ENCODE assay signal across 18 mouse cellular contexts in genomic region chr6:72727826-72728225, GRCm38 (mm10).
DNase-seq lines count a peak whose midpoint lies in the region; ATAC-seq lines count a peak whose summit lies in the region.
"Had no signal": no experiment of that assay in that cellular context is flagged by ENCODE, and none has a peak within 500 bp of the region (broad histone marks: within the 10 kb centered on the region; RNA-seq: fewer than 3 reads in every experiment).

No protein-coding gene starts in this region.

- no peak for DNase-seq in embryonic facial prominence, embryonic 10.5 days (ENCODE audit: low spot score)
- no peak for DNase-seq in embryonic facial prominence, embryonic 14.5 days (ENCODE audit: low spot score)
- peak; percentile 58 for DNase-seq in midbrain, embryonic 14.5 days
- no peak for DNase-seq in adipocyte (ENCODE audit: low spot score)
- DNase-seq in cerebellum, adult 11 months, result no peak
- no peak for DNase-seq in layer of hippocampus, postnatal 10 days (ENCODE audit: low spot score in 2 of 2)
- DNase-seq: adrenal gland, postnatal 25 days; cerebellum, postnatal 10 days; kidney, adult 8-10 months; kidney, postnatal 4 days had no signal

- H3K4me3 ChIP-seq in embryonic facial prominence, embryonic 10.5 days, result no peak overlapping the region
- H3K4me3 ChIP-seq in embryonic facial prominence, embryonic 14.5 days (ENCODE audit: low read depth, low read length), result no peak overlapping the region
- no peak overlapping the region for H3K4me3 ChIP-seq in hindbrain, embryonic 13.5 days
- no peak overlapping the region for H3K4me3 ChIP-seq in midbrain, embryonic 14.5 days (replicated peaks; ENCODE audit: low read depth, low read length)
- H3K4me3 ChIP-seq: heart, embryonic 12.5 days; left cerebral cortex, adult 2 months; limb, embryonic 12.5 days; megakaryocyte, embryonic 14.5 days had no signal

- peaks cover 3% of the 10 kb centered on the region for H3K36me3 ChIP-seq in embryonic facial prominence, embryonic 10.5 days (replicated peaks)
- no peaks in the 10 kb centered on the region for H3K36me3 ChIP-seq in embryonic facial prominence, embryonic 14.5 days (ENCODE audit: control insufficient read depth, insufficient read depth, low read length)
- H3K36me3 ChIP-seq in hindbrain, embryonic 13.5 days, result no peaks in the 10 kb centered on the region
- H3K36me3 ChIP-seq in midbrain, embryonic 14.5 days (ENCODE audit: control insufficient read depth, insufficient read depth, low read length), result no peaks in the 10 kb centered on the region
- H3K36me3 ChIP-seq: G1E had no signal

- no peak for ATAC-seq in embryonic facial prominence, embryonic 14.5 days (ENCODE audit: low read depth)
- ATAC-seq in hindbrain, embryonic 13.5 days (ENCODE audit: low FRiP score), result 0 out of 2 replicates have a peak, but pooled peaks have one; percentile 19
- ATAC-seq in midbrain, embryonic 14.5 days (ENCODE audit: low FRiP score, low TSS enrichment), result no peak
- ATAC-seq: lung, postnatal 0 days had no signal

- H3K9me3 ChIP-seq in embryonic facial prominence, embryonic 10.5 days, result peaks cover 1% of the 10 kb centered on the region; the same call in 1 of the 2 replicates
- no peaks in the 10 kb centered on the region for H3K9me3 ChIP-seq in embryonic facial prominence, embryonic 14.5 days (ENCODE audit: control insufficient read depth, low read length)
- H3K9me3 ChIP-seq in hindbrain, embryonic 13.5 days, result no peaks in the 10 kb centered on the region
- no peaks in the 10 kb centered on the region for H3K9me3 ChIP-seq in midbrain, embryonic 14.5 days (ENCODE audit: control insufficient read depth, low read length)
- H3K9me3 ChIP-seq: G1E had no signal

- H3K27ac ChIP-seq in embryonic facial prominence, embryonic 10.5 days (replicated peaks), result peak overlapping the region; percentile 65
- 0 out of 2 replicates have a peak overlapping the region, but pooled peaks have one; percentile 17 for H3K27ac ChIP-seq in embryonic facial prominence, embryonic 14.5 days (replicated peaks; ENCODE audit: low read depth, low read length)
- peak overlapping the region; percentile 36 for H3K27ac ChIP-seq in hindbrain, embryonic 13.5 days
- peak overlapping the region; percentile 67 for H3K27ac ChIP-seq in midbrain, embryonic 14.5 days (replicated peaks; ENCODE audit: low read depth, low read length)
- H3K27ac ChIP-seq: left cerebral cortex, adult 2 months; limb, embryonic 12.5 days; liver, embryonic 14.5 days had no signal

- H3K27me3 ChIP-seq in embryonic facial prominence, embryonic 10.5 days (replicated peaks; ENCODE audit: low read depth, poor library complexity, severe bottlenecking), result no peaks in the 10 kb centered on the region
- no peaks in the 10 kb centered on the region for H3K27me3 ChIP-seq in embryonic facial prominence, embryonic 14.5 days (replicated peaks; ENCODE audit: control insufficient read depth, insufficient read depth, low read length)
- no peaks in the 10 kb centered on the region for H3K27me3 ChIP-seq in hindbrain, embryonic 13.5 days
- no peaks in the 10 kb centered on the region for H3K27me3 ChIP-seq in midbrain, embryonic 14.5 days (ENCODE audit: control insufficient read depth, insufficient read depth, low read length)
- H3K27me3 ChIP-seq: heart, embryonic 12.5 days; limb, embryonic 12.5 days had no signal

- no peak overlapping the region for H3K4me2 ChIP-seq in embryonic facial prominence, embryonic 14.5 days (ENCODE audit: low read depth, low read length)
- H3K4me2 ChIP-seq in hindbrain, embryonic 13.5 days, result no peak overlapping the region
- no peak overlapping the region for H3K4me2 ChIP-seq in midbrain, embryonic 14.5 days (ENCODE audit: low read length)
- H3K4me2 ChIP-seq: heart, embryonic 12.5 days; limb, embryonic 12.5 days had no signal

- 49% methylated on average over 6 of the region's 6 CpGs for WGBS in embryonic facial prominence, embryonic 10.5 days
- 36% methylated on average over 6 of the region's 6 CpGs for WGBS in embryonic facial prominence, embryonic 14.5 days
- WGBS in hindbrain, embryonic 13.5 days, result 15% methylated on average over 6 of the region's 6 CpGs
- WGBS in midbrain, embryonic 14.5 days, result 11% methylated on average over 6 of the region's 6 CpGs

- no peak overlapping the region for H3K9ac ChIP-seq in embryonic facial prominence, embryonic 14.5 days (ENCODE audit: low read depth, low read length)
- peak overlapping the region; percentile 3; the same call in 1 of the 2 replicates for H3K9ac ChIP-seq in hindbrain, embryonic 13.5 days
- no peak overlapping the region for H3K9ac ChIP-seq in midbrain, embryonic 14.5 days (replicated peaks; ENCODE audit: low read length)
- H3K9ac ChIP-seq: heart, embryonic 12.5 days; limb, embryonic 12.5 days; liver, embryonic 14.5 days had no signal

- peaks cover 76% of the 10 kb centered on the region for H3K4me1 ChIP-seq in embryonic facial prominence, embryonic 10.5 days
- H3K4me1 ChIP-seq in embryonic facial prominence, embryonic 14.5 days (ENCODE audit: control insufficient read depth, insufficient read depth, low read length), result peaks cover 67% of the 10 kb centered on the region
- H3K4me1 ChIP-seq in hindbrain, embryonic 13.5 days (replicated peaks), result peaks cover 67% of the 10 kb centered on the region
- peaks cover 29% of the 10 kb centered on the region for H3K4me1 ChIP-seq in midbrain, embryonic 14.5 days (ENCODE audit: control insufficient read depth, insufficient read depth, low read length)
- H3K4me1 ChIP-seq: megakaryocyte, embryonic 14.5 days had no signal

Comparison
In these comparisons a context has a peak if more than half of its experiments do, and no peak if none do; other contexts are left out.
1. H3K27ac ChIP-seq: peak in every context shown above with its lines; median percentile 67 in midbrain, embryonic 14.5 days; 65 in embryonic facial prominence, embryonic 10.5 days; 36 in hindbrain, embryonic 13.5 days; 17 in embryonic facial prominence, embryonic 14.5 days.